25 mouse cellular contexts compared by ENCODE assay signal in genomic region chr11:32215372-32216162, GRCm38 (mm10). TPM values are rescaled to one million over a fixed set of nuclear protein-coding genes. Genes with fewer than 3 reads are reported as not detected.
DNase-seq lines count a peak whose midpoint lies in the region; ATAC-seq lines count a peak whose summit lies in the region.
"Had no signal": no experiment of that assay in that cellular context is flagged by ENCODE, and none has a peak within 500 bp of the region (broad histone marks: within the 10 kb centered on the region; RNA-seq: fewer than 3 reads in every experiment).

No protein-coding gene starts in this region.

- H3K4me1 ChIP-seq in hindbrain, embryonic 13.5 days (replicated peaks), result peaks cover 17% of the 10 kb centered on the region
- H3K4me1 ChIP-seq in hindbrain, embryonic 14.5 days (replicated peaks; ENCODE audit: control insufficient read depth, insufficient read depth, low read length), result 0 out of 2 replicates have a peak, but pooled peaks cover 8% of the 10 kb centered on the region
- H3K4me1 ChIP-seq in midbrain, embryonic 11.5 days (ENCODE audit: control insufficient read depth, insufficient read depth, low read length), result peaks cover 3% of the 10 kb centered on the region; the same call in 1 of the 2 replicates
- peaks cover 7% of the 10 kb centered on the region for H3K4me1 ChIP-seq in midbrain, embryonic 13.5 days (replicated peaks)

- no peak for ATAC-seq in hindbrain, embryonic 13.5 days (ENCODE audit: low FRiP score)
- no peak for ATAC-seq in hindbrain, embryonic 14.5 days (ENCODE audit: low FRiP score)
- ATAC-seq in midbrain, embryonic 11.5 days (ENCODE audit: low FRiP score), result no peak
- ATAC-seq in midbrain, embryonic 13.5 days, result no peak
- ATAC-seq: CD4-positive, CD25-positive, alpha-beta regulatory T cell, adult 4 months; forebrain, embryonic 14.5 days; hindbrain, embryonic 16.5 days had no signal

- no peak overlapping the region for H3K4me3 ChIP-seq in hindbrain, embryonic 13.5 days
- H3K4me3 ChIP-seq in hindbrain, embryonic 14.5 days (replicated peaks; ENCODE audit: low read length), result no peak overlapping the region
- H3K4me3 ChIP-seq in midbrain, embryonic 11.5 days (ENCODE audit: low read depth, low read length), result no peak overlapping the region
- H3K4me3 ChIP-seq in midbrain, embryonic 13.5 days (replicated peaks), result no peak overlapping the region
- H3K4me3 ChIP-seq: embryonic facial prominence, embryonic 15.5 days; erythroblast, embryonic 14.5 days; forebrain, embryonic 10.5 days; heart, adult 2 months; heart, embryonic 15.5 days; hindbrain, embryonic 10.5 days had no signal

- no peak overlapping the region for H3K4me2 ChIP-seq in hindbrain, embryonic 13.5 days
- H3K4me2 ChIP-seq in hindbrain, embryonic 14.5 days (replicated peaks), result no peak overlapping the region
- H3K4me2 ChIP-seq in midbrain, embryonic 11.5 days, result no peak overlapping the region
- no peak overlapping the region for H3K4me2 ChIP-seq in midbrain, embryonic 13.5 days (replicated peaks)
- H3K4me2 ChIP-seq: embryonic facial prominence, embryonic 15.5 days; heart, embryonic 11.5 days; heart, embryonic 15.5 days had no signal

- peaks cover 4% of the 10 kb centered on the region for H3K27me3 ChIP-seq in hindbrain, embryonic 13.5 days
- no peaks in the 10 kb centered on the region for H3K27me3 ChIP-seq in hindbrain, embryonic 14.5 days (ENCODE audit: control insufficient read depth, insufficient read depth, low read length)
- H3K27me3 ChIP-seq in midbrain, embryonic 11.5 days (ENCODE audit: control insufficient read depth, insufficient read depth, low read length), result no peaks in the 10 kb centered on the region
- peaks cover 8% of the 10 kb centered on the region for H3K27me3 ChIP-seq in midbrain, embryonic 13.5 days
- H3K27me3 ChIP-seq: embryonic facial prominence, embryonic 15.5 days; heart, embryonic 15.5 days had no signal

- H3K9me3 ChIP-seq in hindbrain, embryonic 13.5 days, result no peaks in the 10 kb centered on the region
- no peaks in the 10 kb centered on the region for H3K9me3 ChIP-seq in hindbrain, embryonic 14.5 days (ENCODE audit: control insufficient read depth, low read length)
- H3K9me3 ChIP-seq in midbrain, embryonic 11.5 days (ENCODE audit: control insufficient read depth, low read length), result no peaks in the 10 kb centered on the region
- H3K9me3 ChIP-seq in midbrain, embryonic 13.5 days, result no peaks in the 10 kb centered on the region
- H3K9me3 ChIP-seq: embryonic facial prominence, embryonic 15.5 days; forebrain, embryonic 10.5 days; G1E; heart, embryonic 15.5 days; hindbrain, embryonic 10.5 days had no signal

- WGBS in hindbrain, embryonic 13.5 days, result 91% methylated on average over 18 of the region's 18 CpGs
- WGBS in hindbrain, embryonic 14.5 days, result 94% methylated on average over 18 of the region's 18 CpGs
- 95% methylated on average over 18 of the region's 18 CpGs for WGBS in midbrain, embryonic 11.5 days
- WGBS in midbrain, embryonic 13.5 days, result 94% methylated on average over 18 of the region's 18 CpGs

- H3K9ac ChIP-seq in hindbrain, embryonic 13.5 days, result 0 out of 2 replicates have a peak overlapping the region, but pooled peaks have one; percentile 29
- no peak overlapping the region for H3K9ac ChIP-seq in hindbrain, embryonic 14.5 days
- H3K9ac ChIP-seq in midbrain, embryonic 11.5 days (ENCODE audit: low read length), result no peak overlapping the region
- H3K9ac ChIP-seq in midbrain, embryonic 13.5 days (replicated peaks), result no peak overlapping the region
- H3K9ac ChIP-seq: embryonic facial prominence, embryonic 15.5 days; heart, embryonic 15.5 days had no signal

- no peak overlapping the region for H3K27ac ChIP-seq in hindbrain, embryonic 13.5 days
- no peak overlapping the region for H3K27ac ChIP-seq in hindbrain, embryonic 14.5 days
- no peak overlapping the region for H3K27ac ChIP-seq in midbrain, embryonic 11.5 days (ENCODE audit: low read depth, low read length)
- H3K27ac ChIP-seq in midbrain, embryonic 13.5 days, result no peak overlapping the region
- H3K27ac ChIP-seq: embryonic facial prominence, embryonic 15.5 days; heart, adult 2 months; heart, embryonic 15.5 days had no signal

- H3K36me3 ChIP-seq in hindbrain, embryonic 13.5 days, result peaks cover 26% of the 10 kb centered on the region
- 0 out of 2 replicates have a peak, but pooled peaks cover 2% of the 10 kb centered on the region for H3K36me3 ChIP-seq in hindbrain, embryonic 14.5 days (replicated peaks; ENCODE audit: control insufficient read depth, insufficient read depth)
- H3K36me3 ChIP-seq in midbrain, embryonic 11.5 days (ENCODE audit: control insufficient read depth, insufficient read depth, low read length), result no peaks in the 10 kb centered on the region
- H3K36me3 ChIP-seq in midbrain, embryonic 13.5 days, result peaks cover 8% of the 10 kb centered on the region

- DNase-seq in cerebellum, adult 9-11 months, result peak; percentile 28
- DNase-seq in cerebellum, postnatal 25 days, result no peak
- DNase-seq in hindbrain, embryonic 14.5 days (ENCODE audit: low spot score), result no peak
- DNase-seq in midbrain, embryonic 11.5 days (ENCODE audit: low spot score, missing footprints), result peak; percentile 26
- peak; percentile 67 for DNase-seq in lung, postnatal 36 days
- no peak for DNase-seq in layer of hippocampus, adult 8-10 months (ENCODE audit: low spot score in 2 of 2)
- DNase-seq: adrenal gland, adult 8-10 months; B cell, adult 2 months; cerebellum, adult 11 months; cerebellum, adult 8-10 months; heart, adult 2 months; heart, postnatal 14 days had no signal

RNA-seq across cellular contexts. Expression of gene Rhbdf1, which starts 6.5 kb away (rescaled TPM):
- polyA plus RNA-seq in hindbrain, embryonic 13.5 days (2015; fragmentation: Nextera tagmentation; extraction: Ambion mirVana), result 21.0 and 24.1 TPM in 2 replicates
- 18.9 and 20.0 TPM in 2 replicates for polyA plus RNA-seq in hindbrain, embryonic 14.5 days (2014; fragmentation: Nextera tagmentation; extraction: Ambion mirVana)
- polyA plus RNA-seq in midbrain, embryonic 11.5 days (2014; fragmentation: Nextera tagmentation; extraction: Ambion mirVana), result 13.2 and 14.1 TPM in 2 replicates
- polyA plus RNA-seq in midbrain, embryonic 13.5 days (2015; fragmentation: Nextera tagmentation; extraction: Ambion mirVana), result 13.6 and 14.8 TPM in 2 replicates
- total RNA-seq in layer of hippocampus, adult 8-10 months (2022), result 10 to 100 TPM; 11.7 to 18.4 (median 15.0) TPM

RNA-seq across cellular contexts. Expression of gene Snrnp25, which starts 10.4 kb away (rescaled TPM):
- polyA plus RNA-seq in hindbrain, embryonic 13.5 days (2015; fragmentation: Nextera tagmentation; extraction: Ambion mirVana), result 43.7 and 46.9 TPM in 2 replicates
- 48.6 and 49.9 TPM in 2 replicates for polyA plus RNA-seq in hindbrain, embryonic 14.5 days (2014; fragmentation: Nextera tagmentation; extraction: Ambion mirVana)
- polyA plus RNA-seq in midbrain, embryonic 11.5 days (2014; fragmentation: Nextera tagmentation; extraction: Ambion mirVana), result 77.0 and 87.0 TPM in 2 replicates
- 46.5 and 46.6 TPM in 2 replicates for polyA plus RNA-seq in midbrain, embryonic 13.5 days (2015; fragmentation: Nextera tagmentation; extraction: Ambion mirVana)
- 10 to 100 TPM; 19.9 to 23.6 (median 22.5) TPM for total RNA-seq in layer of hippocampus, adult 8-10 months (2022)

RNA-seq across cellular contexts. Expression of gene Mpg, which starts 10.7 kb away (rescaled TPM):
- 35.6 and 38.7 TPM in 2 replicates for polyA plus RNA-seq in hindbrain, embryonic 13.5 days (2015; fragmentation: Nextera tagmentation; extraction: Ambion mirVana)
- polyA plus RNA-seq in hindbrain, embryonic 14.5 days (2014; fragmentation: Nextera tagmentation; extraction: Ambion mirVana), result 29.7 and 37.5 TPM in 2 replicates
- 24.8 and 27.2 TPM in 2 replicates for polyA plus RNA-seq in midbrain, embryonic 11.5 days (2014; fragmentation: Nextera tagmentation; extraction: Ambion mirVana)
- 34.1 and 35.2 TPM in 2 replicates for polyA plus RNA-seq in midbrain, embryonic 13.5 days (2015; fragmentation: Nextera tagmentation; extraction: Ambion mirVana)
- 10 to 100 TPM; 14.7 to 19.6 (median 17.9) TPM for total RNA-seq in layer of hippocampus, adult 8-10 months (2022)

RNA-seq across cellular contexts. Expression of gene Il9r, which starts 15.5 kb away (rescaled TPM):
- not detected in 2 replicates for polyA plus RNA-seq in hindbrain, embryonic 13.5 days (2015; fragmentation: Nextera tagmentation; extraction: Ambion mirVana)
- polyA plus RNA-seq in hindbrain, embryonic 14.5 days (2014; fragmentation: Nextera tagmentation; extraction: Ambion mirVana), result not detected in 2 replicates
- polyA plus RNA-seq in midbrain, embryonic 11.5 days (2014; fragmentation: Nextera tagmentation; extraction: Ambion mirVana), result not detected in 2 replicates
- not detected in 2 replicates for polyA plus RNA-seq in midbrain, embryonic 13.5 days (2015; fragmentation: Nextera tagmentation; extraction: Ambion mirVana)
- total RNA-seq in layer of hippocampus, adult 8-10 months (2022), result not detected
- total RNA-seq: heart, adult 2 months had no signal
- polyA plus RNA-seq: brain, embryonic 14.5 days; erythroblast, embryonic 14.5 days; forebrain, embryonic 10.5 days; forebrain, embryonic 14.5 days; heart, embryonic 11.5 days; hindbrain, embryonic 10.5 days; hindbrain, embryonic 16.5 days had no signal

RNA-seq across cellular contexts. Expression of gene Nprl3, which starts 51.9 kb away (rescaled TPM):
- 43.5 and 51.8 TPM in 2 replicates for polyA plus RNA-seq in hindbrain, embryonic 13.5 days (2015; fragmentation: Nextera tagmentation; extraction: Ambion mirVana)
- polyA plus RNA-seq in hindbrain, embryonic 14.5 days (2014; fragmentation: Nextera tagmentation; extraction: Ambion mirVana), result 23.7 and 35.3 TPM in 2 replicates
- polyA plus RNA-seq in midbrain, embryonic 11.5 days (2014; fragmentation: Nextera tagmentation; extraction: Ambion mirVana), result 28.3 and 34.0 TPM in 2 replicates
- 46.5 and 47.2 TPM in 2 replicates for polyA plus RNA-seq in midbrain, embryonic 13.5 days (2015; fragmentation: Nextera tagmentation; extraction: Ambion mirVana)
- 10 to 100 TPM; 58.1 to 80.0 (median 63.5) TPM for total RNA-seq in layer of hippocampus, adult 8-10 months (2022)

Comparison
In these comparisons a context has a peak if more than half of its experiments do, and no peak if none do; other contexts are left out.
1. DNase-seq: peak in cerebellum, adult 9-11 months (single experiment), midbrain, embryonic 11.5 days (single experiment) and lung, postnatal 36 days (single experiment); none in cerebellum, postnatal 25 days (0 of 2), hindbrain, embryonic 14.5 days (single experiment) and layer of hippocampus, adult 8-10 months (0 of 2).